Mouse (Mus musculus): ENCODE results near the gene F2r. TPM values are rescaled to one million over a fixed set of nuclear protein-coding genes. Genes with fewer than 3 reads are reported as not detected.

Gene F2r
- polyA plus RNA-seq, 1 experiment from 2014 or later = 143 TPM

- no peak for DNase-seq (ENCODE audit: low spot score)
- H3K9me3 ChIP-seq (replicated peaks) = no peaks in the 10 kb centered on the region
- WGBS = 85% methylated on average over 3 of the region's 3 CpGs
- H3K27me3 ChIP-seq (ENCODE audit: low read depth, poor library complexity, severe bottlenecking) = no peaks in the 10 kb centered on the region
- H3K36me3 ChIP-seq = peaks cover 46% of the 10 kb centered on the region
- H3K4me3 ChIP-seq = no peak overlapping the region
- H3K27ac ChIP-seq = no peak overlapping the region
- H3K4me1 ChIP-seq = no peaks in the 10 kb centered on the region; the same call in 1 of the 2 replicates
Observed at GRCm38 (mm10) chr13:95599833-95600359, 18.4 kb downstream of the F2r start.

- no peak overlapping the region for H3K27ac ChIP-seq
- H3K4me1 ChIP-seq = no peaks in the 10 kb centered on the region; the same call in 1 of the 2 replicates
- H3K27me3 ChIP-seq (ENCODE audit: low read depth, poor library complexity, severe bottlenecking) = no peaks in the 10 kb centered on the region
- DNase-seq (ENCODE audit: low spot score) = no peak
- H3K4me3 ChIP-seq = no peak overlapping the region
- no peaks in the 10 kb centered on the region for H3K9me3 ChIP-seq (replicated peaks)
- WGBS = 90% methylated on average over 18 of the region's 18 CpGs
- peaks cover 30% of the 10 kb centered on the region for H3K36me3 ChIP-seq
Observed at GRCm38 (mm10) chr13:95598232-95598920, 19.9 kb downstream of the F2r start.

- peak; percentile 29 for DNase-seq (ENCODE audit: low spot score)
- H3K27ac ChIP-seq = no peak overlapping the region
Observed at GRCm38 (mm10) chr13:95597578-95597977, 20.7 kb downstream of the F2r start.

GRCm38 (mm10) chr13:95596689-95597088 is 21.6 kb downstream of the F2r start:
- H3K27ac ChIP-seq = no peak overlapping the region
- H3K9me3 ChIP-seq (replicated peaks) = no peaks in the 10 kb centered on the region
- peaks cover 14% of the 10 kb centered on the region for H3K36me3 ChIP-seq
- no peak overlapping the region for H3K4me3 ChIP-seq
- peaks cover 6% of the 10 kb centered on the region; the same call in 1 of the 2 replicates for H3K4me1 ChIP-seq
- 85% methylated on average over 7 of the region's 7 CpGs for WGBS
- H3K27me3 ChIP-seq (ENCODE audit: low read depth, poor library complexity, severe bottlenecking) = no peaks in the 10 kb centered on the region
- DNase-seq (ENCODE audit: low spot score) = peak; percentile 27

More at GRCm38 (mm10) chr13:95597578-95597977, 20.7 kb downstream of the F2r start:
- Histone ChIP-seq H3K9me3 (replicated peaks) (no peaks in the 10 kb centered on the region), H3K4me1 (peaks cover 3% of the 10 kb centered on the region; the same call in 1 of the 2 replicates), H3K4me3 (no peak overlapping the region), H3K27me3 (ENCODE audit: low read depth, poor library complexity, severe bottlenecking) (no peaks in the 10 kb centered on the region), H3K36me3 (peaks cover 22% of the 10 kb centered on the region)
- 89% methylated on average over 10 of the region's 10 CpGs for WGBS

- H3K36me3 ChIP-seq = peaks cover 6% of the 10 kb centered on the region
- H3K9me3 ChIP-seq (replicated peaks) = no peaks in the 10 kb centered on the region
- no peak overlapping the region for H3K4me3 ChIP-seq
- no peak overlapping the region for H3K27ac ChIP-seq
- DNase-seq (ENCODE audit: low spot score) = peak; percentile 23
- H3K27me3 ChIP-seq (ENCODE audit: low read depth, poor library complexity, severe bottlenecking) = no peaks in the 10 kb centered on the region
- 74% methylated on average over 5 of the region's 5 CpGs for WGBS
- H3K4me1 ChIP-seq = peaks cover 6% of the 10 kb centered on the region; the same call in 1 of the 2 replicates
Observed at GRCm38 (mm10) chr13:95595921-95596320, 22.4 kb downstream of the F2r start.

GRCm38 (mm10) chr13:95595411-95595810 is 22.9 kb downstream of the F2r start:
- 85% methylated on average over 7 of the region's 7 CpGs for WGBS
- DNase-seq (ENCODE audit: low spot score) = peak; percentile 18
- H3K4me1 ChIP-seq = peaks cover 9% of the 10 kb centered on the region; the same call in 1 of the 2 replicates

GRCm38 (mm10) chr13:95592860-95593259 is 25.4 kb downstream of the F2r start:
- Histone ChIP-seq H3K36me3 (no peaks in the 10 kb centered on the region), H3K27ac (no peak overlapping the region), H3K9me3 (replicated peaks) (no peaks in the 10 kb centered on the region), H3K4me1 (peaks cover 12% of the 10 kb centered on the region; the same call in 1 of the 2 replicates), H3K4me3 (no peak overlapping the region), H3K27me3 (ENCODE audit: low read depth, poor library complexity, severe bottlenecking) (no peaks in the 10 kb centered on the region)
- DNase-seq (ENCODE audit: low spot score) = peak; percentile 33
- WGBS = 84% methylated on average over 10 of the region's 10 CpGs

More at GRCm38 (mm10) chr13:95595411-95595810, 22.9 kb downstream of the F2r start:
- Histone ChIP-seq H3K9me3 (replicated peaks) (no peaks in the 10 kb centered on the region), H3K4me3 (no peak overlapping the region), H3K27ac (no peak overlapping the region), H3K27me3 (ENCODE audit: low read depth, poor library complexity, severe bottlenecking) (no peaks in the 10 kb centered on the region), H3K36me3 (peaks cover 1% of the 10 kb centered on the region; the same call in 1 of the 2 replicates)

GRCm38 (mm10) chr13:95591606-95592005 is 26.7 kb downstream of the F2r start:
- Histone ChIP-seq H3K27me3 (ENCODE audit: low read depth, poor library complexity, severe bottlenecking) (no peaks in the 10 kb centered on the region), H3K9me3 (replicated peaks) (no peaks in the 10 kb centered on the region), H3K4me1 (peaks cover 12% of the 10 kb centered on the region; the same call in 1 of the 2 replicates), H3K27ac (no peak overlapping the region), H3K4me3 (no peak overlapping the region), H3K36me3 (no peaks in the 10 kb centered on the region)
- 89% methylated on average over 3 of the region's 3 CpGs for WGBS
- DNase-seq (ENCODE audit: low spot score) = no peak

- no peak overlapping the region for H3K27ac ChIP-seq
- no peaks in the 10 kb centered on the region for H3K27me3 ChIP-seq (ENCODE audit: low read depth, poor library complexity, severe bottlenecking)
- 88% methylated on average over 4 of the region's 4 CpGs for WGBS
- H3K4me3 ChIP-seq = no peak overlapping the region
- H3K9me3 ChIP-seq (replicated peaks) = no peaks in the 10 kb centered on the region
- DNase-seq (ENCODE audit: low spot score) = no peak
- H3K36me3 ChIP-seq = no peaks in the 10 kb centered on the region
- peaks cover 14% of the 10 kb centered on the region for H3K4me1 ChIP-seq
Observed at GRCm38 (mm10) chr13:95587628-95588027, 30.7 kb downstream of the F2r start.

- H3K4me3 ChIP-seq = no peak overlapping the region
- H3K27ac ChIP-seq = no peak overlapping the region
- H3K27me3 ChIP-seq (ENCODE audit: low read depth, poor library complexity, severe bottlenecking) = no peaks in the 10 kb centered on the region
- WGBS = 92% methylated on average over 5 of the region's 5 CpGs
- H3K4me1 ChIP-seq = peaks cover 5% of the 10 kb centered on the region
- DNase-seq (ENCODE audit: low spot score) = peak; percentile 24
- no peaks in the 10 kb centered on the region for H3K36me3 ChIP-seq
- no peaks in the 10 kb centered on the region for H3K9me3 ChIP-seq (replicated peaks)
Observed at GRCm38 (mm10) chr13:95584898-95585297, 33.4 kb downstream of the F2r start.

GRCm38 (mm10) chr13:95583237-95584189 is 34.8 kb downstream of the F2r start:
- Histone ChIP-seq H3K27me3 (ENCODE audit: low read depth, poor library complexity, severe bottlenecking) (no peaks in the 10 kb centered on the region), H3K4me1 (peaks cover 5% of the 10 kb centered on the region), H3K9me3 (replicated peaks) (no peaks in the 10 kb centered on the region), H3K4me3 (no peak overlapping the region), H3K27ac (no peak overlapping the region), H3K36me3 (no peaks in the 10 kb centered on the region)
- peak; percentile 29 for DNase-seq (ENCODE audit: low spot score)
- 76% methylated on average over 19 of the region's 19 CpGs for WGBS

GRCm38 (mm10) chr13:95581850-95582249 is 36.4 kb downstream of the F2r start:
- no peak overlapping the region for H3K4me3 ChIP-seq
- no peaks in the 10 kb centered on the region for H3K27me3 ChIP-seq (ENCODE audit: low read depth, poor library complexity, severe bottlenecking)
- 45% methylated on average over 1 of the region's 1 CpGs for WGBS
- H3K9me3 ChIP-seq (replicated peaks) = no peaks in the 10 kb centered on the region
- DNase-seq (ENCODE audit: low spot score) = peak; percentile 26
- H3K36me3 ChIP-seq = no peaks in the 10 kb centered on the region
- no peak overlapping the region for H3K27ac ChIP-seq
- peaks cover 5% of the 10 kb centered on the region for H3K4me1 ChIP-seq

Measured in limb, embryonic 10.5 days (tissue).